Mouse (Mus musculus) spleen, adult 18-20 months (tissue): ENCODE results near the gene Gm21985.
"Not testable (repeated sequence)": the region's sequence is repeated elsewhere in the genome, so short reads cannot be mapped to it uniquely, and the experiment has no call there.

ENCODE experiments used
- DNase-seq, 2 experiments: peaks; one replicate each; pipeline ENCODE4 v3.0.0; 2022; ENCODE audit warnings: mixed read lengths in 2 of 2

Gene Gm21985

DNA sequence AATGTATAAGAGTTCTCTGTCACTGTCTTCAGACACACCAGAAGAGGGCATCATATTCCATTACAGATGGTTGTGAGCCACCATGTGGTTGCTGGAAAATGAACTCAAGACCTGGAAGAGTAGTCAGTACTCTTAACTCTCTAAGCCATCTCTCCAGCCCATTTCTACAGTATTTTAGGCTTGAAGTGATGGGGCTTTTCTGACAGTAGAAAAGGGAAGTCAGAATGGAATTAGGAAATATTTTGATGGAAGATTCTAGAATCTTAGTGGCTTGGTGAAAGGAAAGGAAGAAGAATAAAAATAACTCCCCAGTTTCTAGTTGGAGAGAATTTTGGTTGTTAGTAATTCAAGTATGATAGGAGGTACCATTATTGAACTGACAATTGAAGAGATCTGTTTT lies 127.8 kb downstream of the Gm21985 start:
- no peak for DNase-seq

GRCm38 (mm10) chr2:112396649-112397048 lies 130.5 kb downstream of the Gm21985 start:
- DNase-seq = no peak

DNA sequence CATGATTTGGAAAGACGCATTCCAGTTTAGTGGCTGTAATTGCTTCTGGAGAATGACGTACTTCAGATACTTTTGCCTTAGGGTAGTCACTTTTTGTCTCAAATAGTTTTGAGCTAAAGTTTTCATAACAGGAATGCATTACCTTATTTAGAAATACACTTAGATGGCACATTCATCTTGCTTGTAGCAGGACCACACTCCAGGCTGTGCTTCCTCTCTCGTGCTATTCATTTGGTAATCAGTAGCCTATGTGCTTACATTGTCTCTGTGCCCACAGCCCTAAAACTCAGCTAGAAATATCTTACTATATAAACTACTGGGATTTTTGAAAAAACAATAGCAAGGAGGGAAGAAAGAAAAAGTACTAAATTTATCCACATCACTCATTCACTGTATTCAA lies 140.9 kb downstream of the Gm21985 start:
- DNase-seq = no peak

DNA sequence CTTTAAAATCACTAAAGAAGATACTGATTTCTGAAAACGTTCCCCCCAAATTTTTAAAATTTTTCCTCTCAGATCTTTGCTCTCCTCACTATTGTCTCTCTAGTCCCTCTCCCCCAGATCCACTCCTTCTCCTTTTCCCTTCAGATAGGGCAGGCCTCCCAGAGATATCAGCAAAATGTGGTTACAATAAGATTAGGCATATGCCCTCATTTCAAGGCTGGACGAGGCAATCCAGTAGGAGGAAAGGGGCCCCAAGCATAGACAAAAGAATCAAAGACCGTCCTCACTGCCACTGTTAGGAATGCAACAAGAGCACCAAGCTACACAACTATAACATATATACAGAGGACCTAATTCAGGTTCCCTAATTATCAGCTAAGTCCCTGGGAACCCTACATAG lies 159.2 kb downstream of the Gm21985 start:
- DNase-seq = no peak

DNA sequence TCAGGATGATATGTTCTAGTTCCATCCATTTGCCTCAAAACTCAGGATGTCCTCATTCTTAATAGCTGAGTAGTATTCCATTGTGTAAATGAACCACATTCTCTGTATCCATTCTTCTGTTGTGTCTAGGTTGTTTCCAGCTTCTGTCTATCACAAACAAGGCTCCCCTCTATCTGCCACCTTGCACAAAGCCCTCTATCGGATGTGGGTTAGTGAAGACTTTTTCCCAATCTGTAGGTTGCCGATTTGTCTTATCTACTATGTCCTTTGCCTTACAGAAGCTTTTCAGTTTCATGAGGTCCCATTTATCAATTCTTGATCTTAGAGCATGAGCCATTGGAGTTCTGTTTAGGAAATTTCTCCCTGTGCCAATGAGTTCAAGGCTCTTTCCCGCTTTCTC lies 162.4 kb downstream of the Gm21985 start:
- DNase-seq = not testable (repeated sequence)

DNA sequence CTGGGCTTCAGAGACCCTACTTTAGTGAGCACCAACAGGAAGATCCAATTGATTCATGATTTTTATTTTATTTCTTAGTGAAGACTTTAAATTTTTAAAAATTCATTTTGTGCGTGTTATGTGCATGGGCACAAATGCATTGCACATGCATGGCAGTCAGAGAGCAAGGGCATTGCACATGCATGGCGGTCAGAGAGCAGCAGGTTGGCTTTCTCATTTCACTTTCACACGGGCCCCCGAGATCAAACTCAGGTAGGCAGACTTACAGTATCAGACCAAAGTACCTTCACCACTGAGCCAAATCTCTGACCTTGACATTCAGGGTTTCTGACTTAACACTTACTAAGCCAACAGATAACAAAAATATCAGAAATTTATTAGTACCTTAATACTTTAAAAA lies 163.6 kb downstream of the Gm21985 start:
- DNase-seq = no peak

- no peak for DNase-seq
These were observed 164.3 kb downstream of the Gm21985 start for GRCm38 (mm10) chr2:112430403-112430802.

- no peak for DNase-seq
These were observed 166.4 kb downstream of the Gm21985 start for GRCm38 (mm10) chr2:112432523-112432922.

GRCm38 (mm10) chr2:112433359-112433758 lies 167.2 kb downstream of the Gm21985 start:
- DNase-seq = no peak

DNA sequence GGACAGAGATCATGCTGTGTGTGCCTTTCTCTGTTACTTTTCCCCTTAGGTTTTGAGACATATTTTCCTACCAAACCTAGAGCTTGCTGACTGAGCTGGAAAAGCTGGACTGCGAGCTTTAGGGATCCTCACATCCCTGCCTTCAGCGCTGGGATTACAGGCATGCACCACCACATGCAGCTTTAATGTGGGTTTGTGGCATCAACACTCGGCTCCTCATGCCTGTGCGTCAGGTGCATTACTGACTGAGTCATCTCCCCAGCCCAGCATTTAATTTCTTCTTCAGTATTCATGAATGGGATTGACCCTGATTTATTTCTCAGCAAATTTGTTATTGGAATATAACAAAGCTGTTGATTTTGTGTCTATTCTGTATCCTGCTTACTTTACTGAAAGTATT lies 170.2 kb downstream of the Gm21985 start:
- no peak for DNase-seq

GRCm38 (mm10) chr2:112437589-112437988 lies 171.5 kb downstream of the Gm21985 start:
- DNase-seq = no peak

DNA sequence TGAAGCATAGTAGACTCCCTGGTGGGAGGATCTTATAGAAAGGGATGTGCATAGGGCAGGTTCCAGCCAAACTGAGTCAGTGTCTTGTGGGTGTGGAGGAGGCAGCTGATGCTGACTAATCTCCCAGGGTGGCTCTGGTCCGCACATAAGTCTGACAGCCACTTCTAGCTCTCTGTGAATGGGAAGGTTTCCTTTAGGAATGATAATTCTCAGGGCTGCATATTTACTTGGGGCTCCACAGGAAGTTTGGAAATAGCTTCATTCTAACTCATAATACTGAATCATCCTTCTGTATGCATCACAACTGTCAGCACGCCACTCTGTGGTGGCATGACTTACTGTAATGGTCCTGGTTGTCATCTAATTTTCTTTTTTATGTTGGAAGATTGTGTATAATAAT lies 177.4 kb downstream of the Gm21985 start:
- no peak for DNase-seq

DNA sequence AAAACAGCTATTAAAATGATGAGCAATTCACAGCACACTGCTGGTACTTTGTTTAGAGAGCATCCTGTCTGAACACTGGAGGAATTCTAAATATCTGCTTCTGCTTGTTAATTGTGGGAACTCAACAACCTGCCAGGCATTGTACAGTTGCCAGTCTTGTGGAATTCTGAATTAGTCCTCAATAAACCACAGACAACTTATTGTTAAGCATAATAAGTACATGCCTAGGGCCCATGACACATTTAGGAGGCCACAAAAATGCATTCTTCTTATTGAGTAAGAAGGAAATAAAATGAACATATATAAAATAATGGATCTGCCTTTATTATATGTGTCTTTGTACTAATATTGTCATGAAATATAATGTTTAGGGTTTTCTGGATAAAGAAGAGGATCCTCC lies 179.4 kb downstream of the Gm21985 start:
- no peak for DNase-seq

DNA sequence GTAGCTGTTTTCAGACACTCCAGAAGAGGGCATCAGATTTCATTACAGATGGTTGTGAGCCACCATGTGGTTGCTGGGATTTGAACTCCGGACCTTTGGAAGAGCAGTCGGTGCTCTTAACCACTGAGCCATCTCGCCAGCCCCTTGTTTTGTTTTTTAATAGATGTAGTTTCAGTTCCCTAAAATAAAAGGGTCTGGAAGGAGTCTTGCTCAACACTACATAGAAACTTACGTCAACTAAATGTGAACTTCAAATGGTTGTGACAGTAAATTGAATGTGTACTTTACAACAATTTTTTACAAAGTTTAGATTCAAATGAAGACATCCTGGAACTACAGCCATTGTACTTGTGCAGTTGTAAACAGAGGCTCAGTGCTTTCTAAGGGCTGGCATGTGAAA lies 181.9 kb downstream of the Gm21985 start:
- not testable (repeated sequence) for DNase-seq

DNA sequence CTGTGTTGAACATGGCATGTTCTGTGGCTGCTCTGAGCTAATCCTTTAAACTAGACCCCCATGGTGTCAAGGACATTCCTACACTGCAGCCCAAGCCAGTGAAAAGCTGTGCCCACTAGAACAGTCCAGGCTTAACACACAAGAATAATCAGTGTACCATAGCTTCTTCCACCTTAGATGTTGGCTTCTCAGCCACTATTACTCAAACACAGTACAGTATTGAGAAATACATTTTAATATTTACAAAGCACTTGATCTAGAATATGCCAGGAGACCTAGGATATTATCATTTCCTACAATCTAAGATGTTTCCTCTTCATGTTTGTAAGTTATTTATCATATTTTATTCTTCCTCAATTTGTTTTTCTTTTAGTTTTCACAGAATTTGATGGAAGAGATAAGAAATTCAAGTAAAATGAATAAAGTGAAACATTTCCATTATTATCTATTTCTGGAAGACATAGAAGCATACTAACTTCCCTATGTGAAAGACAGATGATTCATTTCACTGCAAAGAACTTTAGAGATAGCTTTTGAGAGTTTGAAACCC lies 182.5 kb downstream of the Gm21985 start:
- no peak for DNase-seq

- DNase-seq = peak in 1 of 2 experiments; percentile 25
These were observed 183.6 kb downstream of the Gm21985 start for GRCm38 (mm10) chr2:112449597-112450296.

GRCm38 (mm10) chr2:112452513-112452912 lies 186.4 kb downstream of the Gm21985 start:
- not testable (repeated sequence) for DNase-seq

DNA sequence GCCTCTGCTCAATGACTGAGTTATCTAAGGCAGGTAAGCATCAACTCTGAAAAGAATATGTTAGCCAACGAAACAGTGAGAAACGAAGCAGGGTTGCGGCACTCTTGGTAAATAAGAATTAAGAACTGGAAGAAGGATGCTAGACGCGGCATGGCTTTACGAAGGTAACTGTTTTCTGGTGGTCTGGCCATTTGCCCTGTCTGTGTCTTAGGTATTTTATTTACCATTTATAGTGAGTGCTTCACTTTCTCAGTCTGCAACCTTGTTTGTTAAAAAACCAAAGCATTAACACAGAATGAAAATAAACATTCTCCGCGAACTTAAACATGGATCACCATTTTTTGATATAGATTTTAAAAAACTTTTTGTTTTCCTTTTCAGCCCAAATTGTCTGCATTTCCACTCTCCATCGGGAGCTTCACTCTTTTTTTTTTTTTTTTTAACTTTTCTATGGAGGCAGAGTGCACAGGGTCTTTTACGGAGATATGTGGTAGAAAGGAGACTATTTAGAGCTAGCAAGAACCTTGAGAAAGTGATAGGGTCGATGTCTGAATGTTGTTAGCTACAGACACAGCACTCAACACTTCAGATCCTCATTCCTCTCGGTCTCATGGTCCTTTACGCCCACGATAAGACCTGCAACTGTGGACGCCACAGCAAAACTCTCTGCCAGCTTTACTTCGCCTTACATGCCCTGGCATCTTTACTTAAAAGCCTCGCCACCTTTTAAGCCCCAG lies 188.2 kb downstream of the Gm21985 start:
- no peak for DNase-seq

- DNase-seq = peak; percentile 95 to 96
These were observed 188.9 kb downstream of the Gm21985 start, which contains the start of gene Emc7 for GRCm38 (mm10) chr2:112454862-112455564. Gene Emc7, plus strand, starts transcription at chr2:112454997.
